In the genomic region with DNA sequence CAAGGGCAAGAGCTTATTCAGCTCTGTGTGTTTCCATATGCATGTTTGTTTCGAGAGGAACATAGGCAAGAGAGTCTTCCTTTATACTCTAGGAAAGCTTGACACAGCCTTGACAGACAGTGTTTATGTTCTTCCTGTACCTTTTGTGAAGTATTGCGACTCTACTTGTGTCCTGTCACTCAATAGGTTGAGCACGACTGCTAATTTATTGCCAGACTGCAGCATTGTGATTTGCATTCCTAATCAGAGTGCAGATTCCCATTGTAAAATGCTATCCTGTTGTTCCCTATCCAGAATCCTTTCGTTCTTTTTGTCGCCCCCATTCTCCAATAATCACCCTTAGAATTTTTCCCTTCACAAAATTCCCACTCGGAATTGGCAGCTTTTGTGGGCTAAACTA, we compare ENCODE assay signal across 12 mouse cellular contexts. TPM values are rescaled to one million over a fixed set of nuclear protein-coding genes. Genes with fewer than 3 reads are reported as not detected.
DNase-seq lines count a peak whose midpoint lies in the region; ATAC-seq and TF ChIP-seq lines count a peak whose summit lies in the region.
"Had no signal": no experiment of that assay in that cellular context is flagged by ENCODE, and none has a peak within 500 bp of the region (broad histone marks: within the 10 kb centered on the region; RNA-seq: fewer than 3 reads in every experiment).

No protein-coding gene starts in this region.

- H3K4me2 ChIP-seq in neural tube, embryonic 11.5 days (ENCODE audit: low read depth): peak overlapping the region; percentile 16; the same call in 1 of the 2 replicates
- H3K4me2 ChIP-seq in forebrain, embryonic 13.5 days: peak overlapping the region; percentile 61
- peak overlapping the region; percentile 58 for H3K4me2 ChIP-seq in hindbrain, postnatal 0 days (ENCODE audit: low read depth, low read length)
- peak overlapping the region; percentile 56 for H3K4me2 ChIP-seq in neural tube, embryonic 15.5 days
- no peak overlapping the region for H3K4me2 ChIP-seq in heart, embryonic 11.5 days

- H3K27me3 ChIP-seq in neural tube, embryonic 11.5 days (ENCODE audit: control insufficient read depth, insufficient read depth, low read length): no peaks in the 10 kb centered on the region
- H3K27me3 ChIP-seq in forebrain, embryonic 13.5 days: no peaks in the 10 kb centered on the region
- H3K27me3 ChIP-seq in hindbrain, postnatal 0 days (ENCODE audit: insufficient read depth, low read length): no peaks in the 10 kb centered on the region
- no peaks in the 10 kb centered on the region for H3K27me3 ChIP-seq in neural tube, embryonic 15.5 days (replicated peaks)
- H3K27me3 ChIP-seq in heart, embryonic 11.5 days (ENCODE audit: control insufficient read depth, insufficient read depth, low read length): no peaks in the 10 kb centered on the region
- H3K27me3 ChIP-seq: megakaryocyte, embryonic 14.5 days had no signal

- no peaks in the 10 kb centered on the region for H3K36me3 ChIP-seq in neural tube, embryonic 11.5 days (ENCODE audit: control insufficient read depth, insufficient read depth, low read length)
- no peaks in the 10 kb centered on the region for H3K36me3 ChIP-seq in forebrain, embryonic 13.5 days (ENCODE audit: poor library complexity, severe bottlenecking)
- H3K36me3 ChIP-seq in hindbrain, postnatal 0 days (ENCODE audit: insufficient read depth, low read length): no peaks in the 10 kb centered on the region
- H3K36me3 ChIP-seq in neural tube, embryonic 15.5 days: no peaks in the 10 kb centered on the region
- no peaks in the 10 kb centered on the region for H3K36me3 ChIP-seq in heart, embryonic 11.5 days (ENCODE audit: control insufficient read depth, insufficient read depth, low read length)

- 0 out of 2 replicates have a peak, but pooled peaks cover 2% of the 10 kb centered on the region for H3K4me1 ChIP-seq in neural tube, embryonic 11.5 days (ENCODE audit: control insufficient read depth, insufficient read depth, low read length)
- peaks cover 17% of the 10 kb centered on the region for H3K4me1 ChIP-seq in forebrain, embryonic 13.5 days
- H3K4me1 ChIP-seq in hindbrain, postnatal 0 days (ENCODE audit: insufficient read depth, low read length): no peaks in the 10 kb centered on the region
- peaks cover 6% of the 10 kb centered on the region; the same call in 1 of the 2 replicates for H3K4me1 ChIP-seq in neural tube, embryonic 15.5 days
- H3K4me1 ChIP-seq in heart, embryonic 11.5 days (ENCODE audit: control insufficient read depth, insufficient read depth, low read length): no peaks in the 10 kb centered on the region
- H3K4me1 ChIP-seq: megakaryocyte, embryonic 14.5 days had no signal

- peak; percentile 48 for ATAC-seq in neural tube, embryonic 11.5 days (ENCODE audit: insufficient read depth, low FRiP score, low TSS enrichment)
- peak; percentile 71 for ATAC-seq in forebrain, embryonic 13.5 days
- peak; percentile 3; the same call in 1 of the 2 replicates for ATAC-seq in hindbrain, postnatal 0 days
- peak; percentile 62 for ATAC-seq in neural tube, embryonic 15.5 days (ENCODE audit: low FRiP score)
- ATAC-seq in heart, embryonic 11.5 days (replicated peaks; ENCODE audit: insufficient number of reproducible peaks, low FRiP score, low TSS enrichment): no peak

- DNase-seq in neural tube, embryonic 11.5 days (ENCODE audit: low spot score): no peak
- no peak for DNase-seq in neural tube, embryonic 10.5 days (ENCODE audit: extremely low spot score, low spot score)
- peak; percentile 58 for DNase-seq in hindbrain, postnatal 0 days (ENCODE audit: low spot score)
- DNase-seq in right cerebral cortex, adult 18-20 months: no peak
- DNase-seq: heart, adult 18-20 months; heart, postnatal 4 days; kidney, postnatal 10 days had no signal

- 37% methylated on average over 6 of the region's 6 CpGs for WGBS in neural tube, embryonic 11.5 days
- WGBS in forebrain, embryonic 13.5 days: 7% methylated on average over 6 of the region's 6 CpGs
- 6% methylated on average over 6 of the region's 6 CpGs for WGBS in hindbrain, postnatal 0 days
- 9% methylated on average over 6 of the region's 6 CpGs for WGBS in neural tube, embryonic 15.5 days
- 62% methylated on average over 6 of the region's 6 CpGs for WGBS in heart, embryonic 11.5 days (ENCODE audit: insufficient replicate concordance)

- no peak for TF ChIP-seq CTCF in hindbrain, postnatal 0 days (IDR thresholded peaks at IDR 0.05; ENCODE audit: low read depth)

- H3K9me3 ChIP-seq in neural tube, embryonic 11.5 days (ENCODE audit: control insufficient read depth, low read length): no peaks in the 10 kb centered on the region
- no peaks in the 10 kb centered on the region for H3K9me3 ChIP-seq in forebrain, embryonic 13.5 days (replicated peaks)
- no peaks in the 10 kb centered on the region for H3K9me3 ChIP-seq in hindbrain, postnatal 0 days (ENCODE audit: low read length)
- H3K9me3 ChIP-seq in neural tube, embryonic 15.5 days (replicated peaks): no peaks in the 10 kb centered on the region
- no peaks in the 10 kb centered on the region for H3K9me3 ChIP-seq in heart, embryonic 11.5 days (replicated peaks; ENCODE audit: control insufficient read depth, low read length)
- H3K9me3 ChIP-seq: megakaryocyte, embryonic 14.5 days had no signal

- H3K4me3 ChIP-seq in neural tube, embryonic 11.5 days (ENCODE audit: low read depth, low read length): no peak overlapping the region
- H3K4me3 ChIP-seq in forebrain, embryonic 13.5 days: peak overlapping the region; percentile 51
- peak overlapping the region; percentile 80 for H3K4me3 ChIP-seq in hindbrain, postnatal 0 days (ENCODE audit: low read length)
- H3K4me3 ChIP-seq in neural tube, embryonic 15.5 days (replicated peaks): peak overlapping the region; percentile 61
- H3K4me3 ChIP-seq in heart, embryonic 11.5 days (ENCODE audit: low read depth, low read length): no peak overlapping the region
- H3K4me3 ChIP-seq: megakaryocyte, embryonic 14.5 days had no signal

- H3K27ac ChIP-seq in neural tube, embryonic 11.5 days (ENCODE audit: low read depth, low read length): no peak overlapping the region
- peak overlapping the region; percentile 95 for H3K27ac ChIP-seq in forebrain, embryonic 13.5 days
- H3K27ac ChIP-seq in hindbrain, postnatal 0 days: peak overlapping the region; percentile 97
- H3K27ac ChIP-seq in neural tube, embryonic 15.5 days (replicated peaks): peak overlapping the region; percentile 97
- no peak overlapping the region for H3K27ac ChIP-seq in heart, embryonic 11.5 days (ENCODE audit: low read depth, low read length)
- H3K27ac ChIP-seq: stomach, postnatal 0 days had no signal

- H3K9ac ChIP-seq in neural tube, embryonic 11.5 days (ENCODE audit: low read length): no peak overlapping the region
- peak overlapping the region; percentile 58 for H3K9ac ChIP-seq in forebrain, embryonic 13.5 days
- H3K9ac ChIP-seq in hindbrain, postnatal 0 days (replicated peaks; ENCODE audit: low read length): peak overlapping the region; percentile 93
- H3K9ac ChIP-seq in neural tube, embryonic 15.5 days (replicated peaks): peak overlapping the region; percentile 83
- no peak overlapping the region for H3K9ac ChIP-seq in heart, embryonic 11.5 days (ENCODE audit: low read depth, low read length)

RNA-seq across cellular contexts. Expression of a gene that starts 0.6 kb away (rescaled TPM):
- polyA plus RNA-seq in neural tube, embryonic 11.5 days (2014; fragmentation: Nextera tagmentation; extraction: Ambion mirVana): 55.8 and 60.7 TPM in 2 replicates
- 366 and 370 TPM in 2 replicates for polyA plus RNA-seq in forebrain, embryonic 13.5 days (2015; fragmentation: Nextera tagmentation; extraction: Ambion mirVana)
- 709 and 772 TPM in 2 replicates for total RNA-seq in hindbrain, postnatal 0 days (2014; rRNA removed)
- 546 and 548 TPM in 2 replicates for polyA plus RNA-seq in hindbrain, postnatal 0 days (2015; fragmentation: Nextera tagmentation; extraction: Ambion mirVana)
- 411 and 481 TPM in 2 replicates for polyA plus RNA-seq in neural tube, embryonic 15.5 days (2015; fragmentation: Nextera tagmentation; extraction: Ambion mirVana)
- 15.4 and 16.3 TPM in 2 replicates for polyA plus RNA-seq in heart, embryonic 11.5 days (2014; fragmentation: Nextera tagmentation; extraction: Ambion mirVana)

Comparison
In these comparisons a context has a peak if more than half of its experiments do, and no peak if none do; other contexts are left out.
1. H3K27ac ChIP-seq: peak in forebrain, embryonic 13.5 days (single experiment), hindbrain, postnatal 0 days (single experiment) and neural tube, embryonic 15.5 days (single experiment); none in neural tube, embryonic 11.5 days (single experiment) and heart, embryonic 11.5 days (single experiment).
2. H3K4me3 ChIP-seq: peak in forebrain, embryonic 13.5 days (single experiment), hindbrain, postnatal 0 days (single experiment) and neural tube, embryonic 15.5 days (single experiment); none in neural tube, embryonic 11.5 days (single experiment) and heart, embryonic 11.5 days (single experiment).
3. H3K9ac ChIP-seq: peak in forebrain, embryonic 13.5 days (single experiment), hindbrain, postnatal 0 days (single experiment) and neural tube, embryonic 15.5 days (single experiment); none in neural tube, embryonic 11.5 days (single experiment) and heart, embryonic 11.5 days (single experiment).